Mouse (Mus musculus): ENCODE results near the gene Zfp618. TPM values are rescaled to one million over a fixed set of nuclear protein-coding genes. Genes with fewer than 3 reads are reported as not detected.

Gene Zfp618
- polyA plus RNA-seq, 1 experiment from 2014 or later, result 6.7 TPM

DNA sequence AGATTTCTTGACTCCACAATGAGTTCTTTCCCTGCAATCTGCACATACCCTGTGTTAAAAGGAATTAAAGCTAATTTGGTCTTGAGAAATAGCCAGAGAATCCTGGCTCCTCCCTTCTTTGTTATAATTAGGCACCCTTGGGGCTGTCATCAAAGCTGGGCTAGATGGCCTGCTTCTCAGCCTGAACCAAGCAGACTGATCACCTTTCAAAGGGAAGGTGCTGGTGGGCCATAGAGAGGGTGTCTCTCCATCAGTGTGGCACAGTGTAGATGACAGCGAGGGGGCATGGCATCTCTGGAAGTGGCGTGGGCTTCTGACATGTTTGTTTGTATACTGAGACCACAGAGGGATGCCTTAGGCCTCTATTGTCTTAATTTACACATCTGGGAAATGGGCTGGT is 9.5 kb downstream of the Zfp618 start:
- Histone ChIP-seq H3K27me3 (ENCODE audit: control insufficient read depth, insufficient read depth, low read length) (no peaks in the 10 kb centered on the region), H3K27ac (replicated peaks) (no peak overlapping the region), H3K4me3 (ENCODE audit: low read depth, low read length) (no peak overlapping the region), H3K36me3 (ENCODE audit: control insufficient read depth, insufficient read depth, low read length) (no peaks in the 10 kb centered on the region), H3K9ac (ENCODE audit: low read length) (no peak overlapping the region), H3K4me1 (replicated peaks; ENCODE audit: control insufficient read depth, insufficient read depth) (peaks cover 5% of the 10 kb centered on the region), H3K4me2 (replicated peaks; ENCODE audit: low read depth) (no peak overlapping the region), H3K9me3 (ENCODE audit: control insufficient read depth, low read length) (no peaks in the 10 kb centered on the region)
- DNase-seq (ENCODE audit: low spot score), result no peak
- ATAC-seq (ENCODE audit: low FRiP score, low TSS enrichment), result no peak
- 93% methylated on average over 2 of the region's 2 CpGs for WGBS
- TF ChIP-seq CTCF (IDR thresholded peaks at IDR 0.05; ENCODE audit: low read depth), result no peak
- no peak for TF ChIP-seq EP300 (optimal IDR thresholded peaks at IDR 0.05)

DNA sequence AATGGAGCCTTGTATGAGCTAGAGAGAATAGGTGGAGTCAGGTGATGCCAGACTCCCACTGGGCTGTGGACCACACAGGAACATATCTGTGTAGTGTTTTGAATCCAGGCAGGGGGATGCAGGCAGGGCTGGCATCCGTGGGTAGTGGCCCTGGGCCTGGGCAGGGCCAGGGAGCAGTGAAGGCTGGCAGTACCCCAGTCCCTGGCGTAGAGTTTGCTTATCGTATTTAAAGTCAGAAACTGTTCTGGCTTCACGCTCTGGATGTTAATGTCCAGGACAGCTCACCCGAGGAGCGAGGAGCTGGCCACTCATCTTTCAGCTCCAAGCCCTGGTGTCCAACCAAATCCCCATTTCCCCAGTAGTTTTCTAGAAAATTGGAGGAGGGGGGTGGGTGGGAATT is 10.2 kb downstream of the Zfp618 start:
- TF ChIP-seq EP300 (optimal IDR thresholded peaks at IDR 0.05), result no peak
- no peak overlapping the region for H3K4me2 ChIP-seq (replicated peaks; ENCODE audit: low read depth)
- WGBS, result 62% methylated on average over 6 of the region's 6 CpGs

DNA sequence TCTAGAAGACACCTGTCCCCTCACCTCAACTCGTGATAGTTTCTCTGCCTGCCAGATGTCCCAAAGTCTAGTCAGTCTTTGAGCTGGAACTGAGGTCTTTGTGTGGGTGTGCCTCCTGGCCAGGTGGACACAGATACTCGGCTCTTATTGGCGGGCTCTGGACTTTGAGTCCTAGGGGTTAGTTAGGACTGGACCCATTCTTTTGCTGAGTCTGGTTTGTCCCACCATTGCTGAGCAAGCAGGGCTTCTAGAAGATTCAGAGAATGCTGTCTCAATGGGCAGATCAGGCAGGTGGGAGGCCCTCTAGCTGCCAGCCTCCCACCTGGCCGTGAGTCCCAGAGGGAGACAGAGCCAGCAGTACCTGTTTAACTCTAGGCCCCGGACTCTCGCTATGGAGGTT is 12.1 kb downstream of the Zfp618 start:
- no peak overlapping the region for H3K27ac ChIP-seq (replicated peaks)
- H3K36me3 ChIP-seq (ENCODE audit: control insufficient read depth, insufficient read depth, low read length), result no peaks in the 10 kb centered on the region
- no peak for ATAC-seq (ENCODE audit: low FRiP score, low TSS enrichment)

More for the DNA sequence above, 10.2 kb downstream of the Zfp618 start:
- Histone ChIP-seq H3K9me3 (ENCODE audit: control insufficient read depth, low read length) (no peaks in the 10 kb centered on the region), H3K4me1 (replicated peaks; ENCODE audit: control insufficient read depth, insufficient read depth) (peaks cover 3% of the 10 kb centered on the region; the same call in 1 of the 2 replicates), H3K4me3 (ENCODE audit: low read depth, low read length) (no peak overlapping the region), H3K27me3 (ENCODE audit: control insufficient read depth, insufficient read depth, low read length) (no peaks in the 10 kb centered on the region), H3K36me3 (ENCODE audit: control insufficient read depth, insufficient read depth, low read length) (no peaks in the 10 kb centered on the region), H3K9ac (ENCODE audit: low read length) (no peak overlapping the region), H3K27ac (replicated peaks) (no peak overlapping the region)
- no peak for DNase-seq (ENCODE audit: low spot score)
- ATAC-seq (ENCODE audit: low FRiP score, low TSS enrichment), result no peak

DNA sequence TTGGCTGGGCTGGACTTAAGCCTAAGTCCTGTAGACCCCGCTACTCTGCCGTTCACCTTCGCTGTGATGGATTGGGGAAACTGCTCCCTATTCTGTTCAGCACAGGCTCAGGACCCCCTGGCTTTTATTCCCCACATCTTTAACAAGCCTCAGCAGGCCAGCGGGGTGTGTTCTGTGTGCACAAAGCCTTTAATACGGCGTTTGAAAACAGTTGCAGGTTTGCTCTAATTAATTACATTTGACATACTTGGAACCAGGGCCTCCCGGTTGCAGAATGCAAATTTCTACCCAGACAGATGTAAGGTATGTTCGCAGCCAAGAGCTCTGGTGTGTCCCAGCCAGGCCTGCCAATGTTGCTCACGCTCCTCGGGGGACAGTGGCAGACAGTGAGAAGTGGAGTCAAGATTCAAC is 13.1 kb downstream of the Zfp618 start:
- no peaks in the 10 kb centered on the region for H3K27me3 ChIP-seq (ENCODE audit: control insufficient read depth, insufficient read depth, low read length)
- H3K4me2 ChIP-seq (replicated peaks; ENCODE audit: low read depth), result no peak overlapping the region
- no peaks in the 10 kb centered on the region for H3K36me3 ChIP-seq (ENCODE audit: control insufficient read depth, insufficient read depth, low read length)
- 31% methylated on average over 10 of the region's 10 CpGs for WGBS
- TF ChIP-seq EP300 (optimal IDR thresholded peaks at IDR 0.05) (no peak), CTCF (IDR thresholded peaks at IDR 0.05; ENCODE audit: low read depth) (no peak)
- H3K9ac ChIP-seq (ENCODE audit: low read length), result no peak overlapping the region
- DNase-seq (ENCODE audit: low spot score), result peak; percentile 24
- no peaks in the 10 kb centered on the region for H3K9me3 ChIP-seq (ENCODE audit: control insufficient read depth, low read length)
- peak overlapping the region; percentile 30; the same call in 1 of the 2 replicates for H3K27ac ChIP-seq (replicated peaks)
- ATAC-seq (ENCODE audit: low FRiP score, low TSS enrichment), result peak; percentile 64
- H3K4me3 ChIP-seq (ENCODE audit: low read depth, low read length), result no peak overlapping the region
- no peaks in the 10 kb centered on the region for H3K4me1 ChIP-seq (replicated peaks; ENCODE audit: control insufficient read depth, insufficient read depth)

More for the DNA sequence above, 12.1 kb downstream of the Zfp618 start:
- H3K4me3 ChIP-seq (ENCODE audit: low read depth, low read length), result no peak overlapping the region
- H3K27me3 ChIP-seq (ENCODE audit: control insufficient read depth, insufficient read depth, low read length), result no peaks in the 10 kb centered on the region
- no peak overlapping the region for H3K4me2 ChIP-seq (replicated peaks; ENCODE audit: low read depth)
- WGBS, result 65% methylated on average over 6 of the region's 6 CpGs
- H3K4me1 ChIP-seq (replicated peaks; ENCODE audit: control insufficient read depth, insufficient read depth), result no peaks in the 10 kb centered on the region
- no peak for TF ChIP-seq EP300 (optimal IDR thresholded peaks at IDR 0.05)
- TF ChIP-seq CTCF (IDR thresholded peaks at IDR 0.05; ENCODE audit: low read depth), result no peak
- peak; percentile 14 for DNase-seq (ENCODE audit: low spot score)
- no peak overlapping the region for H3K9ac ChIP-seq (ENCODE audit: low read length)
- no peaks in the 10 kb centered on the region for H3K9me3 ChIP-seq (ENCODE audit: control insufficient read depth, low read length)

DNA sequence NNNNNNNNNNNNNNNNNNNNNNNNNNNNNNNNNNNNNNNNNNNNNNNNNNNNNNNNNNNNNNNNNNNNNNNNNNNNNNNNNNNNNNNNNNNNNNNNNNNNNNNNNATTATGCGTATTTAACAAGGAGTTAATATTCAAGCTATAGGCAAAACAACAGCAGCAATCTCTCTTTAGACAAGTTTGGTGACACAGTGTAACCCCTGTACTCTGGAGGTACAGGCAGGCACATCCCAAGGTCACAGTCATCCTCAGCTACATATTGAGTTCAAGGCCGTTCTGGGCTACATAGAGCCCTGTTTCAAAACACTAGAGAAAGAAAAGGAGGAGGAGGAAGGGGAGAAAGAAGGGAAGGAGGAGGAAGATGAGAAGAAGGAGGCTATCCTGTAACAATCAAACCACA is 16.2 kb downstream of the Zfp618 start:
- H3K27ac ChIP-seq (replicated peaks), result no peak overlapping the region
- H3K36me3 ChIP-seq (ENCODE audit: control insufficient read depth, insufficient read depth, low read length), result no peaks in the 10 kb centered on the region
- H3K9me3 ChIP-seq (ENCODE audit: control insufficient read depth, low read length), result no peaks in the 10 kb centered on the region
- DNase-seq (ENCODE audit: low spot score) (no peak), ATAC-seq (ENCODE audit: low FRiP score, low TSS enrichment) (no peak)
- H3K4me2 ChIP-seq (replicated peaks; ENCODE audit: low read depth), result no peak overlapping the region
- no peaks in the 10 kb centered on the region for H3K27me3 ChIP-seq (ENCODE audit: control insufficient read depth, insufficient read depth, low read length)
- TF ChIP-seq EP300 (optimal IDR thresholded peaks at IDR 0.05), result no peak
- no peak for TF ChIP-seq CTCF (IDR thresholded peaks at IDR 0.05; ENCODE audit: low read depth)
- H3K9ac ChIP-seq (ENCODE audit: low read length), result no peak overlapping the region
- WGBS, result 77% methylated on average over 2 of the region's 2 CpGs
- H3K4me1 ChIP-seq (replicated peaks; ENCODE audit: control insufficient read depth, insufficient read depth), result no peaks in the 10 kb centered on the region
- no peak overlapping the region for H3K4me3 ChIP-seq (ENCODE audit: low read depth, low read length)

DNA sequence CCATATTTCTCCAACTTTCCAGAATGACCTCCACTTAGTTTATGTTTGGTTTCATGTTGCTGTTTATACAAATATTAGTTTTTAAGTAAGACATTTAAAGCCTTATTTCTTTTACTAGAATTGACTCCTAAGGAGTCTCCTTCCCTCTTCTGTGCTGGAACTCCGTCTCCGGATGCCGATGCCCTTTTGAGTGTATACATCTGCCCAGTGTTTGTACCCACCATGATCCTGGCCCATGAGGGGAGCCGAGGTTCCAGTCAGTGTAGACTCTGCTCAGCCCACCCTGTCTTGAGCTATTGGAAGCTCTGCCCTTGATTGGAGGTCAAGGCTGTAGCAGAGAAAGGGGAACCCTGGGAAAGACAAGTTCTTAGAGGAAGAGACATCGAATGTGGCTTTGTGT is 18.2 kb downstream of the Zfp618 start:
- Histone ChIP-seq H3K36me3 (ENCODE audit: control insufficient read depth, insufficient read depth, low read length) (no peaks in the 10 kb centered on the region), H3K4me3 (ENCODE audit: low read depth, low read length) (no peak overlapping the region), H3K9me3 (ENCODE audit: control insufficient read depth, low read length) (no peaks in the 10 kb centered on the region), H3K4me1 (replicated peaks; ENCODE audit: control insufficient read depth, insufficient read depth) (no peaks in the 10 kb centered on the region), H3K27ac (replicated peaks) (no peak overlapping the region), H3K27me3 (ENCODE audit: control insufficient read depth, insufficient read depth, low read length) (no peaks in the 10 kb centered on the region), H3K4me2 (replicated peaks; ENCODE audit: low read depth) (no peak overlapping the region), H3K9ac (ENCODE audit: low read length) (no peak overlapping the region)
- DNase-seq (ENCODE audit: low spot score) (peak; percentile 7), ATAC-seq (ENCODE audit: low FRiP score, low TSS enrichment) (no peak)
- TF ChIP-seq EP300 (optimal IDR thresholded peaks at IDR 0.05) (no peak), CTCF (IDR thresholded peaks at IDR 0.05; ENCODE audit: low read depth) (no peak)
- WGBS, result 76% methylated on average over 5 of the region's 5 CpGs
